Mouse (Mus musculus): ENCODE results near the gene Tmem120a.

GRCm38 (mm10) chr5:135697711-135698111 lies 46.5 kb downstream of the Tmem120a start:
- TF ChIP-seq POLR2A (IDR thresholded peaks at IDR 0.05; ENCODE audit: borderline replicate concordance, low read depth, low read length) (no peak), CTCF (IDR thresholded peaks at IDR 0.05; ENCODE audit: low read depth, low read length) (no peak)
